Mouse (Mus musculus) heart, postnatal 0 days (tissue): Measurements from ENCODE around the gene Pepd. TPM values are rescaled to one million over a fixed set of nuclear protein-coding genes. Genes with fewer than 3 reads are reported as not detected.

ENCODE experiments used
- ATAC-seq: fragments of 200-750 bp; cut with Nextera tagmentation; 2 replicates; pipeline ENCODE4 v1.8.0; 2017; ENCODE audit warnings: low read depth, moderate number of reproducible peaks, moderate library complexity; ENCODE audit not compliant: insufficient read depth
- DNase-seq: peaks from one replicate; pipeline ENCODE4 v3.0.0-alpha.2; 2016; ENCODE audit warnings: low spot score
- H3K27ac ChIP-seq: fragments of 300-500 bp; sonication (generic); 2 replicates; pipeline ENCODE4 v1.5.1; 2014; ENCODE audit warnings: low read depth, mild to moderate bottlenecking
- H3K27me3 ChIP-seq: fragments of 300-500 bp; sonication (generic); 2 replicates; pipeline ENCODE4 v1.6.1; 2014; ENCODE audit warnings: low read length, mixed read lengths; ENCODE audit not compliant: control insufficient read depth, insufficient read depth
- H3K36me3 ChIP-seq: fragments of 300-500 bp; sonication (generic); replicated peaks from 2 replicates; pipeline ENCODE4 v1.6.1; 2014; ENCODE audit warnings: low read length, mixed read lengths; ENCODE audit not compliant: control insufficient read depth, insufficient read depth
- H3K4me1 ChIP-seq: fragments of 300-500 bp; sonication (generic); 2 replicates; pipeline ENCODE4 v1.6.1; 2014; ENCODE audit warnings: antibody characterized with exemption; ENCODE audit not compliant: control insufficient read depth, insufficient read depth
- H3K4me2 ChIP-seq: fragments of 300-500 bp; sonication (generic); 2 replicates; pipeline ENCODE4 v1.6.1; 2014; ENCODE audit warnings: low read depth, mild to moderate bottlenecking, low read length, moderate library complexity
- H3K4me3 ChIP-seq: fragments of 300-500 bp; sonication (generic); 2 replicates; pipeline ENCODE4 v1.5.1; 2014; ENCODE audit warnings: low read depth, low read length
- H3K9ac ChIP-seq: fragments of 300-500 bp; sonication (generic); replicated peaks from 2 replicates; pipeline ENCODE4 v1.6.1; 2014; ENCODE audit warnings: low read depth, low read length, mixed read lengths
- H3K9me3 ChIP-seq: fragments of 300-500 bp; sonication (generic); replicated peaks from 2 replicates; pipeline ENCODE4 v1.6.1; 2016; ENCODE audit warnings: low read length; ENCODE audit not compliant: control insufficient read depth
- CTCF ChIP-seq: IDR thresholded peaks from 2 replicates; pipeline ENCODE4 v1.5.1; 2016; ENCODE audit warnings: antibody characterized with exemption, control low read depth, low read depth
- EP300 ChIP-seq: IDR thresholded peaks from 2 replicates; pipeline ENCODE4 v1.6.1; 2016; ENCODE audit warnings: antibody characterized with exemption, low read depth
- WGBS: fragments of 180-500 bp; shearing (Covaris S2); extraction: QIAGEN DNeasy Blood & Tissue Kit; methylation state at CpG from one replicate; pipeline ENCODE4 v1.1.7; 2014; 5-methylcytosine and 5-hydroxymethylcytosine counted together
- polyA plus RNA-seq: library from polyadenylated mRNA; unstranded; fragments of >200 nt; fragmentation: Nextera tagmentation; extraction: Ambion mirVana; gene quantifications from 2 replicates; pipeline ENCODE4 v1.2.1, GENCODE M21; 2015
- total RNA-seq: library from RNA; depleted of rRNA; stranded (reverse); fragments of >200 nt; gene quantifications from 2 replicates; pipeline ENCODE4 v1.2.3, GENCODE M21; 2014; ENCODE audit warnings: low replicate concordance

Pepd gene
- total and polyA plus RNA-seq, 2 experiments from 2014 or later, result 37.1 to 43.0 TPM

GRCm38 (mm10) chr7:34987258-34987657 lies 75.1 kb downstream of the Pepd start:
- H3K27me3 ChIP-seq, result no peaks in the 10 kb centered on the region
- no peak for DNase-seq
- no peak overlapping the region for H3K4me2 ChIP-seq
- no peak overlapping the region for H3K9ac ChIP-seq
- no peak for ATAC-seq
- H3K4me3 ChIP-seq, result no peak overlapping the region
- H3K27ac ChIP-seq, result no peak overlapping the region
- H3K4me1 ChIP-seq, result peaks cover 11% of the 10 kb centered on the region; the same call in 1 of the 2 replicates
- no peaks in the 10 kb centered on the region for H3K36me3 ChIP-seq
- WGBS, result 68% methylated on average over 6 of the region's 6 CpGs
- TF ChIP-seq CTCF (no peak), EP300 (no peak)
- no peaks in the 10 kb centered on the region for H3K9me3 ChIP-seq

- H3K4me2 ChIP-seq, result no peak overlapping the region
- H3K36me3 ChIP-seq, result no peaks in the 10 kb centered on the region
- H3K9ac ChIP-seq, result no peak overlapping the region
- no peak for ATAC-seq
- H3K9me3 ChIP-seq, result no peaks in the 10 kb centered on the region
- 82% methylated on average over 3 of the region's 3 CpGs for WGBS
- TF ChIP-seq EP300, result no peak
- no peaks in the 10 kb centered on the region for H3K27me3 ChIP-seq
- no peak overlapping the region for H3K4me3 ChIP-seq
- no peak overlapping the region for H3K27ac ChIP-seq
- peaks cover 11% of the 10 kb centered on the region; the same call in 1 of the 2 replicates for H3K4me1 ChIP-seq
- no peak for DNase-seq
Observed at GRCm38 (mm10) chr7:34988488-34988887, 76.3 kb downstream of the Pepd start.

GRCm38 (mm10) chr7:34991731-34992246 lies 79.6 kb downstream of the Pepd start:
- WGBS, result 80% methylated on average over 6 of the region's 6 CpGs
- Histone ChIP-seq H3K4me3 (no peak overlapping the region), H3K9ac (no peak overlapping the region), H3K27me3 (no peaks in the 10 kb centered on the region), H3K4me2 (no peak overlapping the region), H3K36me3 (no peaks in the 10 kb centered on the region), H3K4me1 (no peaks in the 10 kb centered on the region), H3K9me3 (no peaks in the 10 kb centered on the region), H3K27ac (no peak overlapping the region)
- DNase-seq (no peak), ATAC-seq (no peak)
- no peak for TF ChIP-seq CTCF
- no peak for TF ChIP-seq EP300

GRCm38 (mm10) chr7:34992766-34993165 lies 80.6 kb downstream of the Pepd start:
- 90% methylated on average over 3 of the region's 3 CpGs for WGBS
- TF ChIP-seq EP300 (no peak), CTCF (no peak)
- DNase-seq, result no peak

GRCm38 (mm10) chr7:34995872-34996662 lies 83.9 kb downstream of the Pepd start:
- DNase-seq (peak; percentile 31), ATAC-seq (0 out of 2 replicates have a peak, but pooled peaks have one; percentile 48)
- TF ChIP-seq CTCF (no peak), EP300 (no peak)
- H3K4me2 ChIP-seq, result no peak overlapping the region
- no peak overlapping the region for H3K27ac ChIP-seq
- no peaks in the 10 kb centered on the region for H3K4me1 ChIP-seq
- WGBS, result 50% methylated on average over 7 of the region's 7 CpGs
- no peak overlapping the region for H3K9ac ChIP-seq
- H3K9me3 ChIP-seq, result no peaks in the 10 kb centered on the region
- H3K4me3 ChIP-seq, result no peak overlapping the region
- no peaks in the 10 kb centered on the region for H3K27me3 ChIP-seq
- no peaks in the 10 kb centered on the region for H3K36me3 ChIP-seq

More at GRCm38 (mm10) chr7:34992766-34993165, 80.6 kb downstream of the Pepd start:
- no peak overlapping the region for H3K4me2 ChIP-seq
- H3K27ac ChIP-seq, result no peak overlapping the region
- no peak for ATAC-seq
- H3K9me3 ChIP-seq, result no peaks in the 10 kb centered on the region
- H3K4me3 ChIP-seq, result no peak overlapping the region
- no peaks in the 10 kb centered on the region for H3K36me3 ChIP-seq
- no peaks in the 10 kb centered on the region for H3K27me3 ChIP-seq
- no peaks in the 10 kb centered on the region for H3K4me1 ChIP-seq
- no peak overlapping the region for H3K9ac ChIP-seq
